Mouse (Mus musculus): ENCODE data around the gene Nrm.

- TF ChIP-seq ZC3H11A (IDR thresholded peaks at IDR 0.05; ENCODE audit: borderline replicate concordance, low read depth, low read length) (no peak), MAFK (IDR thresholded peaks at IDR 0.05; ENCODE audit: insufficient read depth, low read depth, low read length) (no peak), ZNF384 (IDR thresholded peaks at IDR 0.05; ENCODE audit: low read depth, low read length) (no peak)
Measured at GRCm38 (mm10) chr17:35850974-35851373, 10.1 kb upstream of the Nrm start.
